Mouse (Mus musculus) small intestine, adult 2 months (tissue): Measurements from ENCODE around the gene Ctnnbl1.

Source experiments
- CTCF ChIP-seq: fragments of 200-500 bp; IDR thresholded peaks from 2 replicates; pipeline ENCODE4 v1.5.1; 2012; ENCODE audit warnings: low read depth, mild to moderate bottlenecking, control low read depth, inconsistent platforms, low read length, moderate library complexity, mixed read lengths; ENCODE audit not compliant: insufficient replicate concordance, insufficient read length; ENCODE audit errors: extremely low read depth
- POLR2A ChIP-seq: fragments of 200-500 bp; IDR thresholded peaks from 2 replicates; pipeline ENCODE4 v1.6.1; 2012; ENCODE audit warnings: low read depth, mild to moderate bottlenecking, control low read depth, inconsistent platforms, low read length, moderate library complexity

- TF ChIP-seq CTCF (no peak), POLR2A (no peak)
Observed at GRCm38 (mm10) chr2:157696297-157696731, 40.9 kb upstream of the Ctnnbl1 start.
